8 mouse cellular contexts compared by ENCODE assay signal in the genomic region with DNA sequence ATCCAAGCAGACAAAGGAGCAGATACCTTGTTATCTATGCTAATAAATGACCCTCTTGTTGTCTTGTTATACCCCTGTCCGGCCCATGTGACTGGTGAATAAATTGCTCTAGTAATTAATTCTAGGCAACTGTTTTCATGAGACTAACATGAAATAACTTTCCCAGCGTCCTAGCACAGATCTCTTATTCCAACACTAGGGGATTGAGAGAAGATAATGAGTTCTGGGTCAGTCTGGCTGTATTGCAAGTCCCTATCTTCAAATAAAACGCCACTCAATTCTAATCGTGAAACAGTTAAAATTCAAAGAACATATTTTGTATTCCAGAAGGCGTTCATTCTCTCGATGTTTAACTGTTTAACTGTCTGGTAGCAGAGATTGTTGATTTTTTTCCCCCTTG. TPM values are rescaled to one million over a fixed set of nuclear protein-coding genes. Genes with fewer than 3 reads are reported as not detected.
DNase-seq lines count a peak whose midpoint lies in the region; ATAC-seq and TF ChIP-seq lines count a peak whose summit lies in the region.

No protein-coding gene starts in this region.

- H3K36me3 ChIP-seq in kidney, adult 2 months (ENCODE audit: control insufficient read depth, insufficient read depth, low read length), result no peaks in the 10 kb centered on the region
- H3K36me3 ChIP-seq in hindbrain, embryonic 13.5 days, result 0 out of 2 replicates have a peak, but pooled peaks cover 4% of the 10 kb centered on the region
- H3K36me3 ChIP-seq in midbrain, embryonic 13.5 days, result no peaks in the 10 kb centered on the region

- no peaks in the 10 kb centered on the region for H3K9me3 ChIP-seq in hindbrain, embryonic 13.5 days
- H3K9me3 ChIP-seq in midbrain, embryonic 13.5 days, result 0 out of 2 replicates have a peak, but pooled peaks cover 3% of the 10 kb centered on the region

- no peaks in the 10 kb centered on the region for H3K27me3 ChIP-seq in kidney, adult 2 months (replicated peaks; ENCODE audit: control insufficient read depth, insufficient read depth, low read length)
- H3K27me3 ChIP-seq in hindbrain, embryonic 13.5 days, result no peaks in the 10 kb centered on the region
- H3K27me3 ChIP-seq in midbrain, embryonic 13.5 days, result no peaks in the 10 kb centered on the region

- intact Hi-C loops in gastrocnemius, postnatal 36 days (cut with DNase I), result loop anchor here (5.0 kb wide), 1 partner anchor 266 kb away; no protein-coding TSS in a partner anchor

- TF ChIP-seq POLR2A in kidney, adult 2 months (IDR thresholded peaks at IDR 0.05; ENCODE audit: low read depth, low read length), result no peak
- TF ChIP-seq POLR2A in brain, embryonic 14.5 days (IDR thresholded peaks at IDR 0.05; ENCODE audit: borderline replicate concordance, extremely low read depth, insufficient read depth, insufficient read length, poor library complexity, severe bottlenecking), result no peak

- H3K9ac ChIP-seq in hindbrain, embryonic 13.5 days, result peak overlapping the region; percentile 87; the same call in 1 of the 2 replicates
- peak overlapping the region; percentile 83 for H3K9ac ChIP-seq in midbrain, embryonic 13.5 days (replicated peaks)

- H3K4me1 ChIP-seq in kidney, adult 2 months (ENCODE audit: control insufficient read depth, insufficient read depth, low read length), result no peaks in the 10 kb centered on the region
- 0 out of 2 replicates have a peak, but pooled peaks cover 12% of the 10 kb centered on the region for H3K4me1 ChIP-seq in hindbrain, embryonic 13.5 days (replicated peaks)
- 0 out of 2 replicates have a peak, but pooled peaks cover 7% of the 10 kb centered on the region for H3K4me1 ChIP-seq in midbrain, embryonic 13.5 days (replicated peaks)

- ATAC-seq in hindbrain, embryonic 13.5 days (ENCODE audit: low FRiP score), result no peak
- ATAC-seq in midbrain, embryonic 13.5 days, result no peak

- H3K4me3 ChIP-seq in kidney, adult 2 months (ENCODE audit: insufficient read depth, low read depth, low read length), result peak overlapping the region; percentile 98; the same call in 1 of the 2 replicates
- peak overlapping the region; percentile 70 for H3K4me3 ChIP-seq in hindbrain, embryonic 13.5 days
- peak overlapping the region; percentile 64 for H3K4me3 ChIP-seq in midbrain, embryonic 13.5 days (replicated peaks)

- peak overlapping the region; percentile 60 for H3K4me2 ChIP-seq in hindbrain, embryonic 13.5 days
- H3K4me2 ChIP-seq in midbrain, embryonic 13.5 days (replicated peaks), result peak overlapping the region; percentile 52

- TF ChIP-seq CTCF in kidney, adult 2 months (conservative IDR thresholded peaks at IDR 0.05; ENCODE audit: insufficient read depth, insufficient read length, low read depth, low read length), result no peak
- TF ChIP-seq CTCF in brain, embryonic 14.5 days (IDR thresholded peaks at IDR 0.05; ENCODE audit: borderline replicate concordance, extremely low read depth, insufficient read depth, insufficient read length), result no peak

- DNase-seq in kidney, adult 2 months, result no peak
- no peak for DNase-seq in kidney, adult 11 months
- peak; percentile 37 for DNase-seq in brain, embryonic 14.5 days (ENCODE audit: low read depth)
- DNase-seq in layer of hippocampus, postnatal 10 days (ENCODE audit: low spot score in 2 of 2), result no peak
- DNase-seq in yolk sac, embryonic 10.5 days (ENCODE audit: low spot score), result no peak
- DNase-seq in gastrocnemius, postnatal 36 days, result no peak

- H3K27ac ChIP-seq in kidney, adult 2 months (ENCODE audit: insufficient read depth, low read depth, low read length), result no peak overlapping the region
- peak overlapping the region; percentile 96; the same call in 1 of the 2 replicates for H3K27ac ChIP-seq in hindbrain, embryonic 13.5 days
- no peak overlapping the region for H3K27ac ChIP-seq in midbrain, embryonic 13.5 days

- 40% methylated on average over 6 of the region's 6 CpGs for WGBS in kidney, adult 2 months
- WGBS in hindbrain, embryonic 13.5 days, result 44% methylated on average over 6 of the region's 6 CpGs
- WGBS in midbrain, embryonic 13.5 days, result 49% methylated on average over 6 of the region's 6 CpGs

RNA-seq across cellular contexts. Expression of gene Atg4c, which starts 0.5 kb away (rescaled TPM):
- polyA plus RNA-seq in kidney, adult 2 months (2012; rRNA removed), result 5.4 and 6.9 TPM in 2 replicates
- polyA plus RNA-seq in brain, embryonic 14.5 days (2012; rRNA removed), result 11.8 and 12.0 TPM in 2 replicates
- 16.3 and 16.9 TPM in 2 replicates for polyA plus RNA-seq in hindbrain, embryonic 13.5 days (2015; fragmentation: Nextera tagmentation; extraction: Ambion mirVana)
- polyA plus RNA-seq in midbrain, embryonic 13.5 days (2015; fragmentation: Nextera tagmentation; extraction: Ambion mirVana), result 15.2 and 15.5 TPM in 2 replicates
- 10 to 100 TPM; 28.2 to 28.3 TPM for total RNA-seq in layer of hippocampus, postnatal 10 days (2021)
- total RNA-seq in gastrocnemius, postnatal 36 days (2021), result 1 to 10 TPM; 4.9 to 5.5 TPM
